Mouse (Mus musculus) G1E (cell line): ENCODE results near the gene Nuak2.

Experiments used
- CTCF ChIP-seq: IDR thresholded peaks from 2 replicates; pipeline ENCODE4 v1.5.1; 2012; ENCODE audit warnings: low read depth, low read length, inconsistent platforms, mixed read lengths
- GATA1 ChIP-seq: IDR thresholded peaks from 2 replicates; pipeline ENCODE4 v1.6.1; 2012; ENCODE audit warnings: borderline replicate concordance, low read length, inconsistent platforms, mixed read lengths
- GATA2 ChIP-seq: IDR thresholded peaks from 2 replicates; pipeline ENCODE4 v1.6.1; 2012; ENCODE audit warnings: low read depth, low read length, inconsistent platforms, borderline replicate concordance
- POLR2AphosphoS5 ChIP-seq: IDR thresholded peaks from 2 replicates; pipeline ENCODE4 v1.6.1; 2012; ENCODE audit warnings: low read depth, low read length, inconsistent platforms; ENCODE audit not compliant: insufficient replicate concordance
- TAL1 ChIP-seq: conservative IDR thresholded peaks from 2 replicates; pipeline ENCODE4 v1.6.1; 2012; ENCODE audit warnings: low read depth, low read length, inconsistent platforms, mixed read lengths

- TF ChIP-seq GATA1 (no peak), CTCF (peak; percentile 64), GATA2 (no peak), POLR2AphosphoS5 (no peak), TAL1 (no peak)
Observed at GRCm38 (mm10) chr1:132312703-132313102, 3.2 kb upstream of the Nuak2 start.
